Mouse (Mus musculus) right cerebral cortex, postnatal 4 days (tissue): ENCODE data around the gene Tbc1d7.
A peak's percentile ranks its signal among the peaks of the same experiment; 100 is the strongest.

Experiments
- DNase-seq: peaks from one replicate; pipeline ENCODE4 v3.0.0-alpha.2; 2022

The Tbc1d7 gene

DNA sequence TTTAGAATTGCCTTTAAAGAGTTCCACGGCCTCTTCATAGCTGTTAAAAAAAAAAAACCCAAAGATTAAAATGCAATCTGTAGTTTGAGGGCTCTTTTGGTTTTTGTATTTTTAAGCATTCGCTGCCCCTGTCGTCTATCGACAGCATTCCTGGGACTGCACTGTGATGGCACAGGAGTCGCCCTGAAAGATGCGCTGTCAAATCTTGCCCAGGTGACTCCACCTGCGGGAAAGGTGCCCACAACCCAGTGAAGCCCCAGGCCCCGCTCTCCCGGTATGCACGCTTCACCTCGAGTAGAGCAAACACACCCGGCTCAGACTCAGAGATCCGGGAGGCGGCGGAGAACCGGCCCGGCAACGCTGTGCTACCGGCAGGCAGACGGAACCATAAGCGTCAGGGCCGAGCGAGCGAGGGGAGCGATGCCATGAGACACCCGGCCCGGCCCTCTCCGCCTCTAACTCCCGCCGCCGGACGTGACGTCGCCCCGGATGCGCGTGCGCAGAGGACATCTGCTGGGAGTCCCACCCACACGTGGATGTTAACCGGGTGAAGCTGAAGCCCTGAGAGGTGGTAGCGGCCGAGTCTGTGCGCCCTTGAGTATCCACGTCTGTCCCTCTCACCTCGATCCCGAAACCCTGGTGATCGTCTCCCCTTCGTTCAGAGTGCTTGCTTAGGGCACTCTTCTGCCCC, at the start of gene Tbc1d7:
Tbc1d7 (minus strand) TSS at position 482 of the 691 bp plus-strand sequence.
- DNase-seq, result peak; percentile 99

- no peak for DNase-seq
These were observed 49.3 kb upstream of the Tbc1d7 start for GRCm38 (mm10) chr13:43220635-43221034.

- DNase-seq, result no peak
These were observed 47.5 kb upstream of the Tbc1d7 start for GRCm38 (mm10) chr13:43218764-43219163.

DNA sequence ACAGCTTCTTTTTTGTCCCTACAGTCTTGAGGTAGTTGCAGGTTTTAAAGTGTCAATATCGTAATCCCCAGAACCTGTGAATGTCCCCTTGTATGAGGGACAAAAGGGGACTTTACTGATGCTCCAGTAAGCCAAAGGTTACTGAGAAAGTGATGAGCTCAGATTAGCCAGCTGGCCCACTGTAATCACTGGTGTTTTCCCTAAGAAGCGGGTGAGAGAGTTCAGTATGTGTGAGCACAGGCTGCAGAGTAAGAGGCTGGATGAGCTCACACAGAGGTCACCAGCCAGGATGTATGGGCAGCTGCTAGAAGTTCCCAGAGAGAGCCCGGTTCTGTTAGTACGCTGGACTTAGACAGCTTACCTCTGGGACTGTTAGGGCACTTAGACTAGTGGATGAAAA, 47.0 kb upstream of the Tbc1d7 start:
- no peak for DNase-seq

DNA sequence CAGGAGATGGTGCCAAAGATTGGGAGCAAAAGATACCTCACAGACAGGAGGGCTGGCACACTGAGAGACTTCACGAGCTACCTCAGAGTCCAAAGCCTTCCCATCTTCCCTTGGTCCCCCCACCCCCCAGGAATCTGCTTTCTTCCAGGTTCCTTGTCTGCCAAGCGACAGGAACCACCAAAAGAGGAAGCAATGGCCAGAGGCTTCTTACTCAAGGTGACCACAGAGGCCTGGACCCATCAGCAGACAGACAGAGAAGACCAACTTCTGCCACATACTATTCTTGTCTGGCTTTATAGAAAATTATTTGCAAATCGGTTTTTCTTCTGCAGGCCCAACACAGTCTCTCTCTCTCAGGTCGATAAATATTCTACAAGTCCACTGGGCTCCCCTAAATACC, 46.4 kb upstream of the Tbc1d7 start:
- DNase-seq, result no peak

DNA sequence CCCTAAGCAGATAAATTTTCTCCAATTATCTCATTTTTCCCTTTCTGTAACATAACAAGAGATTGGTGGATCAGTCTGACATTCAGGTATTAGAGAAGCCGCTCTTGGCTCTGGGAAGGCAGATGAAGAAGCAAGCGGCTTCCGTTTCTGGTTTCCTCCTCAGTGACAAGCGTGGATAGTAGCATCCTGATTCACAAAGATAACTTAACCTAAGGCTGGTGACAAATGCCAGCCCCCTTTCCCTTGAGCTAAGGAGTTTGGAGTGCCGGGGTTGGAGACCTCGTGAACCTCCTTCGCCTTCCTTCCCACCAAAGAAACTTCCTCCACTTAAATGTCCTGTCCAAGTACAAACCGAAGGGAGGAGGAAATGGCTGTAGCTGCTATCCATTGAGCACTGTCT, 45.8 kb upstream of the Tbc1d7 start:
- DNase-seq, result no peak

DNA sequence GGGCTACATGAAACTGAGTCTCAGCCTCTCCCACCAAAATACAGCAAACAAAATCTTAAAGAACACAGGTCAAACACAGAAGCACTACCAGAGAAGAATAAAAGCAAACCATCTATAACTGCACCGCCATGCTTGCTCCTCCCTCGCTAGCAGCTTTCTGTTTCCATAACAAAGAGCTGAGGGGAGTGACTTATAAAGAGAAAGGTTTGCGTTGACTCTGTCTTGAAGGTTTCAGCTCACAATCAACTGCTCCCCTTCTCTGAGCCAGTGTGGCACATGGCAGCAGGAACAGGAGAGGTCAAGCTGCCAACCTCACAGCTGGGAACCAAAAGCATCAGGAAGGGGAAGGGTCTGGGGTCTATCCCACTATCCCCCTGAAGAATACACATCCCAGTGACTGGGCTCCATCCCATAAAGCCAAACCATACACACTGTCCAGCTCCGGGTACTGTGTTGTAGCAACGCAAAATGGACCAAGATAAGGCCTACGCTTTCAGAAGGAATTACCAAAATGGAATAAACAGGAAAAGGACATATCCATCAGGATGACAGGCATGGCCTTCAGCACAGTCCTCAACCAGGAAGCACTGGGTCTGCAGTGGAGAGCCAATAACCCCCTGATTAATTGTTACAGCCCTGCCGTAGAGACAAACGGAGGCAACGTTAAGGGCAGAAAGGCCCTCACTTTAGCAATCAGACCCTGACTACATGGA, 44.8 kb upstream of the Tbc1d7 start:
- no peak for DNase-seq

GRCm38 (mm10) chr13:43215144-43215993, 44.1 kb upstream of the Tbc1d7 start:
- no peak for DNase-seq

DNA sequence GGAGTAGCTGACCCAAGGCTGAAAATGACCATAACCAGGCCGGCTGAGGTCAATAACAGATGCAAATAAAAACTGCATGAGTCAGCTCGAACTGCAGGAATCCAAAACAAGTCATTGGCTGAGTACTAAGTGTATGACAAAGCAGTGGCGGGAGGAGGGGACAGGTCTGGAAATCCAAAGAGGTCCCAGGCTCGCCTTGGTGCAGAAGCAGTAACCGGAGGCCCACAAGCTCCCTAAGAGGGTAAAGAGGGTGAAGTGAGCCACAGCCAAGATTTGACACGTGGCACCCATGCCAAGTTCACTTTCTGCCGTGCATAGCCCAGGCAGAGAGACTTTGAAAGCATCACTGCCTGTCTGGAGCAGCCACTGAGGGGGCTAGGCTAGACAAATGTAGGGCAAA, 41.0 kb upstream of the Tbc1d7 start:
- DNase-seq, result no peak

DNA sequence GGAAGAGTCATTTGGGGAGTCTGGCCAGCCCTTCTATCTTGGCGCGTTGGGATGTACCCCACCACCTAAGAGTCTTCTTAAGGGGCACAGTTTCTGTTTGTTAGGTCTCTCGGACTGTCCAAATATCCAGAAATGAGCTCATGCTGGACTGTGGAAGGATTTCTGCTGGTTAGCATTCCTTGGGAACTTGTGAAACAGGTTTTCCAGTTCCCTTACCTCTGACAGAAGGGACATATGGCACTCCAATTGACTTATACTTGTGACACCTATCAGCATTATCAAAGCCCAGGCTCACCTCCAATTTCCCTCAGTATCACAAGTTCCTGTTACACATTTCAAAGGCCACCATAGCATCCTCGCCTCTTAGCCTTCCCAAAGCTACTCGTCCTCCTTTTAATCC, 39.7 kb upstream of the Tbc1d7 start:
- no peak for DNase-seq

DNA sequence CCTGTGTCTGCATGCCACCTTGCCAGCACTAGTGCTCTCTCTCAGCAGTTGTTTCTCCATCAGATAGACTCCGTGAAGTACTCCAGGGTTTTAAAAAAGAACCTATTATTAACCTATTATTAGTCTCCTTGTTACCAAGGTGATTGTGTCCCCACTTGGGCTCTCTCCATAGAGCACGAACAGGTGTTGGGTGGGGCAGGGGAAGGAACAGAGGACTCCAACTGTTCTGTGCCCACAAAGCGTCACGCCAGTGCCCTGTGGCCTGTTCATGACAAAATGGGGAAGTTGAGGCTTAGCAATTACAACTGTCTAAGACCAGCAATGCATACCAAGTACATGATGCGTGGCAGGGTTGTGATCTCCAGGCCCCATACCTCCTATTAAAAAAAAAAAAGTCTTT, 38.3 kb upstream of the Tbc1d7 start:
- no peak for DNase-seq

GRCm38 (mm10) chr13:43208914-43209439, 37.7 kb upstream of the Tbc1d7 start:
- no peak for DNase-seq

GRCm38 (mm10) chr13:43206118-43206683, 34.9 kb upstream of the Tbc1d7 start:
- DNase-seq, result no peak

DNA sequence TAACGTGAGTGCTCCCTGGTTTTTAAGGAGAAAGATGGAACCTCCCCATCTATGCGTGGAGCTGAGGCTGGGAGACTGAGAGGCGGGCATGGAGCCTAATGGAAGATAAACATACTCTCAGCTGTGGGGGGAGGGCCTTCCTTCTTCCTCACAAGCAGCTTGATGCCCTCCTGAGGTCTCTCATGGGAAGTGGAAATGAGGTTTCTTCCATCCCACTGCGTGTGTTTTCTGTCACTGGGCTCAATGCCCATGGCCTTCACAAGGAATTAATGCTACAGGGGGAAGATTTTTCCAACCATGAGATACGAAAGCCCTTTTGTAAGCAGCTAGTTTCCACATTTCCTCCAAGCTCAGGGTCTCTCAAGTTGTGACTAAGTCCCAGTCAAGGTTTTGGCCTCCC, 32.3 kb upstream of the Tbc1d7 start:
- no peak for DNase-seq

DNA sequence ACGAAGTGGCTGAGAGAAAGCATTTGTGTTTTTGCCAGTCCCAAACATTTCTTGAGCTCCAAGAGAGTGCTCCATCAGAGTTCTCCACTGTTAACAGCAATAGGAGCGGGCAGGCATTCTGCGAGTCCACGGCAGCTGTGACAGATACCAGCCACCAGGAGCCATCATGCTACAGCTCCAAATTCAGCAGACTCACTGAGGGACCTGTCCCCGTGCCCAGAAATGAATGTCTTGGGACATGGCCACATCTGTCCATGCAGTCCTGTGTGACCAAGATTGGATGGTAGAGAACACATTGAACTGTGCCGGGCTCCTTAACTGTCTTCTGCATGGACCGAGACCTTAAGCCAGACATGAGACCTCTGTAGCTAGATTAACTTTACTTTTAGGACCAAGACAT, 31.9 kb upstream of the Tbc1d7 start:
- no peak for DNase-seq

DNA sequence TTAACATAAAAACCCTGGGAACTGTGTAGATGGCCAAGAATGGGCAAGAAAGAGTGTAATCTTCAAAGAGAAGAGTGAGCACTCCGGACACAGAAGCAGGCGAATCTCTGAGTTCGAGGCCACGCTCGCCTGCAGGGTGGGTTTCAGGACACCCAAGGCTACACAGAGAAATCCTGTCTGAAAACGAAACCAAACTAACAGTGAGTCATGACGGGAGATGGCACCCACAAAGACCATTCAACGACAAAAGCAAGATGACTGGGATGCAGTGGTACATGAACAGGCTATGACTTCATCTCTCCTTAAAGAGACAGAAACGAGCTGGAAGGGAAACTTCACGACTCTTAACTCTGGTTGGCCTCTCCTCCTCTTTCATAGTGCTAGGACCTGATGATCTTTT, 31.1 kb upstream of the Tbc1d7 start:
- no peak for DNase-seq

DNA sequence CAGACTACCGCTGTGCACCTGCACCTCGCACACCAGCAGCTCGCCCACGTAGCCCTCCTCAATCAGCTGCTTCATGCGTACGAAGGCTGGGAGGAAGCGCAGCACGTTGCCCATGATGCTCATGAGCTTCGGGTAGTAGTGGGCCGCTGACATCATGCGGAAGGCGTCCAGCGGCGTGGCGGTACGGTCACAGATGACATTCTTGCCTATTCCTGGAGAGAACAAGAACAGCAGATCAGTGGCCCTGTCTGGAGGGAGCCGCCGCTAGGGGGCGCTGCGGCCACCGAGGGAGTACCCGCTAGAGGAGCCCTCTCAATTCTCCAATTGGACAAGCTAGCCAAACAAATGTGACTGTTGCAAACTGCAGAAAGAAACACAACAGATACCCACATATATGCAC, 29.7 kb upstream of the Tbc1d7 start:
- DNase-seq, result peak; percentile 50

DNA sequence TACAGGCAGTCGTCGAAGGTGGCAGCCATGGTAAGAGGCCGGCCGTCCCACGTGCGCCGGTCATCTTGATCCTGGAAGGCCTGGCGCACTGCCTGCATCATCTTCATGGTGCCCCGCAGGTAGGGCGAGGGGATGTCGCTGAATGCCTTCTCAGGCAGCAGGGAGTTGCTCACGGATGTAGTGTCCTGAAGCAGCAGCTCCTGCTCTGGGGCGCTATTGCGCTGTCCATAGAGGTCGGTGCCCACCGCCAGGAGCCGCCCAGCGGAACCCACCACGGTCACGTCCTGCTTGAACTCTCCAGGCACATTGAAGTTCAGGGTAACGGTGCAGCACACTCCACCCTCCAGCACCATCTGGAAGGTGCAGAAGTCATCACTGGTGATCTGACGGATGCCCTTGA, 29.2 kb upstream of the Tbc1d7 start:
- no peak for DNase-seq

DNA sequence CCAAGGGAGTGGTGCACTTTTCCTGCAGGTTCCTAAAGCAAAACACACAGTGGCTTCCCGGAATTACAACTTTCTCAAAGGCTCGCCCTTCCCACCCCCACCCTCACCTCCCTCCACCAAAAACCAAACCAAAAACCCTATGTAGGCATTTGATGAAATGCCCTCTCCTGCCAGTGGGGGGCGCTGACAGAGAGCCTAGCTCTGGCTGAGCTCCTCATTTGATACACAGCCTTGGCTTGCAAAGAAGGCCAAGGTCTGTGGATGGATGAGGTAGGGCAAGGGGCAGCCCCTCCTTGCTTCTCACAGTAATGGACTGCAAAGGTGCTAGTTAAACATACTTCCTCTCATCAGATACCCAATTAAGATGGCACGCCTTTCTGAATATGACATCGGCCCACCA, 28.4 kb upstream of the Tbc1d7 start:
- DNase-seq, result peak; percentile 56

DNA sequence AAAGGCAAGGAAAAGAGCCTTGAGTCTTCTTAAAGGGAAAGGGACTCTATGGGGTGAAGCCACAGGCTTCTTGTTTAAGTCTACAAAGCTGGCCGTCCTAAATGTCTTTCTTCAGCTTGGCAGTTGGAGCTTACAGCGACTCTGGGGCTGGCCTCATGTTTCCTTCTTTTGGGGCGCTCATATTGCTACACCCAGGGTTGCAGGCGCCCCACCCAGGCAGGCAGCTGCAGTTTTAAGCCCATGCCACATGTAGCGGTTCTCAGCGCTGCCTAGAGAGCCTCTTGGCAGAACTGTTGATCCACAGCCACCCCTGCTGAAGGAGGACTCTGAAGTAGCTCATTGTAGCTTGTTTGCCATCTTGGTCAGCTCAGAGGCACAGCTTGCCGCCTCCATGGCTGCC, 28.0 kb upstream of the Tbc1d7 start:
- no peak for DNase-seq

GRCm38 (mm10) chr13:43197187-43197586, 25.9 kb upstream of the Tbc1d7 start:
- DNase-seq, result no peak

GRCm38 (mm10) chr13:43196000-43196399, 24.7 kb upstream of the Tbc1d7 start:
- DNase-seq, result no peak

GRCm38 (mm10) chr13:43193932-43194331, 22.6 kb upstream of the Tbc1d7 start:
- DNase-seq, result no peak
